Mouse (Mus musculus) CD8-positive naive resting alpha-beta T cell, adult 57 days (primary cell): ENCODE data around the gene Arnt2. TPM values are rescaled to one million over a fixed set of nuclear protein-coding genes. Genes with fewer than 3 reads are reported as not detected.

ENCODE experiments used
- total RNA-seq: library from RNA; stranded (reverse); gene quantifications from one replicate; pipeline ENCODE4 v1.2.4, GENCODE M21; 2023

Arnt2 gene
- total RNA-seq = not detected

DNA sequence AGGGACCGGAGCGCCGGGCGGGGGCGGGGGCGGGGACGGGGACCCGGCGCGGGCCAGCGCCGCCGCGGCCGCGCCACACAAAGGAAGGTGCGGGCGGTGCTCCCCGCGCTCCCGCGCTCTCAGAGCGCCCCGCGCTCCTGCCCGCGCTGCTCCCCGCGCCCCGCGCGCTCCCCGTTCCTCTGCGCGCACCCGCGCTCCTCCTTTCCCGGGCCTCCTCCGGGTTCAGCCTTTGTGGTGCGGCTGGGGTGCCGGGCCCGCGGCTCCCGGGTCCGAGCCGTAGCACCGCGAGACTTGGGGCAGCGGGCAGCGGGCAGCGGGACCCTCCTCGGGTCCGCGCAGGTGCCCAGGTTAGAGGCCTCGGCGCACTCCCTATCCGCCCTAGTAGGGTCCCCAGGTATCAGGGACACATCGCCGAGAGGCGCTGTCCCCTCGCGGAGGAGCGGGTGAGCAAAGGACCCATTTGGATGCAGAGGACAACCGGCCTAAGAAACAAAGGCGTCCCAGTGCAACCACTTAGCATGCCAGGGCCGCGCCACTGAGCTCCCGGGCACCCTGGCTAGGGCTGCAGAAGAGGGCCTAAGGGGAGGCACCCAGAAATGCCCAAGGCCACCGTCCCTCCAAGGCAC is at the start of gene Arnt2:
Gene Arnt2, minus strand, starts transcription at position 281 of the 626 bp plus-strand sequence.

Other genes starting within 250 kb of the Arnt2 start
- not detected for gene Gm2115, start 118.8 kb upstream of the Arnt2 start, total RNA-seq
- 1.9 TPM for gene Fah, start 196.5 kb upstream of the Arnt2 start, total RNA-seq